Mouse (Mus musculus) erythroid progenitor cell, adult 5-6 weeks (primary cell): Measurements from ENCODE around the gene Incenp. TPM values are rescaled to one million over a fixed set of nuclear protein-coding genes. Genes with fewer than 3 reads are reported as not detected.
"Not testable (repeated sequence)": the region's sequence is repeated elsewhere in the genome, so short reads cannot be mapped to it uniquely, and the experiment has no call there.

Source experiments
- ATAC-seq: replicated peaks from 2 replicates; pipeline ENCODE4 v1.8.0; 2016; ENCODE audit warnings: moderate number of reproducible peaks, mild to moderate bottlenecking, moderate TSS enrichment, inconsistent platforms; ENCODE audit not compliant: poor library complexity, low FRiP score, severe bottlenecking
- total RNA-seq, 2 experiments: library from RNA; stranded (forward) in 1 of 2; stranded (reverse) in 1 of 2; fragments of 150-400 nt in 1 of 2; fragments of 186-747, 209-891 nt in 1 of 2; gene quantifications; 2 replicates each; pipeline versions ENCODE4 v1.2.3 to v1.2.4; 2015 to 2017; ENCODE audit warnings: low replicate concordance in 2 of 2

The Incenp gene
- total RNA-seq, 2 experiments from 2014 or later = 748 to 885 TPM

- no peak for ATAC-seq
Observed at GRCm38 (mm10) chr19:9920835-9921784, 21.8 kb upstream of the Incenp start.

- no peak for ATAC-seq
Observed at GRCm38 (mm10) chr19:9918176-9918861, 19.0 kb upstream of the Incenp start.

- no peak for ATAC-seq
Observed at GRCm38 (mm10) chr19:9917727-9918126, 18.4 kb upstream of the Incenp start.

GRCm38 (mm10) chr19:9915935-9916334 is 16.6 kb upstream of the Incenp start:
- ATAC-seq = peak; percentile 86

GRCm38 (mm10) chr19:9914346-9914745 is 15.0 kb upstream of the Incenp start:
- no peak for ATAC-seq

- no peak for ATAC-seq
Observed at GRCm38 (mm10) chr19:9913784-9914183, 14.4 kb upstream of the Incenp start.

- ATAC-seq = peak; percentile 87
Observed at GRCm38 (mm10) chr19:9911314-9911754, 12.0 kb upstream of the Incenp start.

GRCm38 (mm10) chr19:9909351-9909750 is 10.0 kb upstream of the Incenp start:
- ATAC-seq = no peak

- not testable (repeated sequence) for ATAC-seq
Observed at GRCm38 (mm10) chr19:9900696-9901095, 1.3 kb upstream of the Incenp start.

- peak; percentile 53 for ATAC-seq
Observed at GRCm38 (mm10) chr19:9899780-9900146, 412 bp upstream of the Incenp start.

GRCm38 (mm10) chr19:9898339-9899066 is 848 bp downstream of the Incenp start:
- ATAC-seq = no peak

- no peak for ATAC-seq
Observed at GRCm38 (mm10) chr19:9896067-9896466, 3.3 kb downstream of the Incenp start.

GRCm38 (mm10) chr19:9886771-9887170 is 12.6 kb downstream of the Incenp start:
- no peak for ATAC-seq

GRCm38 (mm10) chr19:9886348-9886747 is 13.0 kb downstream of the Incenp start:
- ATAC-seq = no peak

- ATAC-seq = no peak
Observed at GRCm38 (mm10) chr19:9878186-9878835, 21.0 kb downstream of the Incenp start.

- ATAC-seq = no peak
Observed at GRCm38 (mm10) chr19:9865466-9865865, 33.9 kb downstream of the Incenp start.

GRCm38 (mm10) chr19:9864856-9865255 is 34.5 kb downstream of the Incenp start:
- ATAC-seq = no peak

GRCm38 (mm10) chr19:9860821-9861220 is 38.5 kb downstream of the Incenp start:
- ATAC-seq = not testable (repeated sequence)

GRCm38 (mm10) chr19:9849368-9850075 is 49.8 kb downstream of the Incenp start:
- not testable (repeated sequence) for ATAC-seq
